Mouse (Mus musculus) embryonic facial prominence, embryonic 13.5 days (tissue): ENCODE results near the gene Pml. TPM values are rescaled to one million over a fixed set of nuclear protein-coding genes. Genes with fewer than 3 reads are reported as not detected.

Source experiments
- ATAC-seq: fragments of 200-750 bp; cut with Nextera tagmentation; 2 replicates; pipeline ENCODE4 v1.8.0; 2017; ENCODE audit warnings: low read depth; ENCODE audit not compliant: insufficient number of reproducible peaks, insufficient read depth, low FRiP score, low TSS enrichment
- H3K27ac ChIP-seq: fragments of 300-500 bp; sonication (generic); 2 replicates; pipeline ENCODE4 v1.5.1; 2015; ENCODE audit warnings: moderate library complexity, mild to moderate bottlenecking, inconsistent platforms
- H3K27me3 ChIP-seq: fragments of 300-500 bp; sonication (generic); 2 replicates; pipeline ENCODE4 v1.6.1; 2015; ENCODE audit warnings: mild to moderate bottlenecking, inconsistent platforms
- H3K36me3 ChIP-seq: fragments of 300-500 bp; sonication (generic); 2 replicates; pipeline ENCODE4 v1.6.1; 2015; ENCODE audit warnings: mild to moderate bottlenecking, inconsistent platforms
- H3K4me1 ChIP-seq: fragments of 300-500 bp; sonication (generic); 2 replicates; pipeline ENCODE4 v1.6.1; 2015; ENCODE audit warnings: inconsistent platforms
- H3K4me2 ChIP-seq: fragments of 300-500 bp; sonication (generic); 2 replicates; pipeline ENCODE4 v1.6.1; 2015; ENCODE audit warnings: moderate library complexity, mild to moderate bottlenecking, inconsistent platforms
- H3K4me3 ChIP-seq: fragments of 300-500 bp; sonication (generic); 2 replicates; pipeline ENCODE4 v1.5.1; 2015; ENCODE audit warnings: mild to moderate bottlenecking, inconsistent platforms
- H3K9ac ChIP-seq: fragments of 300-500 bp; sonication (generic); 2 replicates; pipeline ENCODE4 v1.6.1; 2015; ENCODE audit warnings: mild to moderate bottlenecking, inconsistent platforms
- H3K9me3 ChIP-seq: fragments of 300-500 bp; sonication (generic); 2 replicates; pipeline ENCODE4 v1.6.1; 2016; ENCODE audit warnings: inconsistent platforms
- WGBS: fragments of 180-500 bp; shearing (Covaris S2); methylation state at CpG from one replicate; pipeline ENCODE4 v1.1.7; 2015; ENCODE audit warnings: mixed read lengths; 5-methylcytosine and 5-hydroxymethylcytosine counted together
- polyA plus RNA-seq: library from polyadenylated mRNA; unstranded; fragments of >200 nt; fragmentation: Nextera tagmentation; extraction: Ambion mirVana; gene quantifications from 2 replicates; pipeline ENCODE4 v1.2.1, GENCODE M21; 2015

Pml gene
- polyA plus RNA-seq, 1 experiment from 2014 or later, result 15.2 TPM

DNA sequence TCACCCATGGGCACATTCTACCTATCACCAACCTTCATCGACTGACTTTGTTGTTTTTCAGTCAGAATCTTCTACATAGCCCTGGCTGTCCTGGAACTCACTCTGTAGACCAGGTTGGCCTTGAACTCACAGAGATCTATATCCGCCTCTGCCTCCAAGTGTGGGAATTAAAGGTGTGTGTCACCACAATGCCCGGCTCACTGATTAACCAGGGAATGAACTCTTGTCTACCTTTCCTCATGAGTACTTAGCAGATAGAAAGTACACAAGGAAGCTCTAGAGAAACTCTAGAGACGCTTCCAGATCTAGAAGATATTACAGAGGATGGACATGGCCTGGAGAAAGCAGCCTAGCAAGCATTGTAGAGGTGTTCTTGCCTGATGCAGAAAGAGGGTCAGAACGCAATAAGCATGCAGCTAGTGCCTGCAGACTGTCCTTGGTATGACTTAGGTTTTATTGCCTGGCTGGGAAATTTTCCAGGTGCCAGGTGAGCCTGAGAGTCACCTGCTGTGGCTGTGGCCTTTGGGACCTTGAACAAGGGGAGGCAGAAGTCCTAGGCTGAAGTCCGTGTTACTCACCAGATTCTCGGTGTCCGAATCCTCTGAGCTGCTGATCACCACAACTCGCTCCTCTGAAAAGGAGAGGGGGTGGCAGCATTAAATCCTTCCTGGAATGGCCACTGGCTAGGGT, 20.7 kb downstream of the Pml start:
- Histone ChIP-seq H3K27ac (no peak overlapping the region), H3K36me3 (peaks cover 67% of the 10 kb centered on the region), H3K4me1 (peaks cover 9% of the 10 kb centered on the region), H3K9me3 (no peaks in the 10 kb centered on the region), H3K4me3 (no peak overlapping the region), H3K4me2 (no peak overlapping the region), H3K27me3 (no peaks in the 10 kb centered on the region), H3K9ac (no peak overlapping the region)
- no peak for ATAC-seq
- 94% methylated on average over 9 of the region's 9 CpGs for WGBS

DNA sequence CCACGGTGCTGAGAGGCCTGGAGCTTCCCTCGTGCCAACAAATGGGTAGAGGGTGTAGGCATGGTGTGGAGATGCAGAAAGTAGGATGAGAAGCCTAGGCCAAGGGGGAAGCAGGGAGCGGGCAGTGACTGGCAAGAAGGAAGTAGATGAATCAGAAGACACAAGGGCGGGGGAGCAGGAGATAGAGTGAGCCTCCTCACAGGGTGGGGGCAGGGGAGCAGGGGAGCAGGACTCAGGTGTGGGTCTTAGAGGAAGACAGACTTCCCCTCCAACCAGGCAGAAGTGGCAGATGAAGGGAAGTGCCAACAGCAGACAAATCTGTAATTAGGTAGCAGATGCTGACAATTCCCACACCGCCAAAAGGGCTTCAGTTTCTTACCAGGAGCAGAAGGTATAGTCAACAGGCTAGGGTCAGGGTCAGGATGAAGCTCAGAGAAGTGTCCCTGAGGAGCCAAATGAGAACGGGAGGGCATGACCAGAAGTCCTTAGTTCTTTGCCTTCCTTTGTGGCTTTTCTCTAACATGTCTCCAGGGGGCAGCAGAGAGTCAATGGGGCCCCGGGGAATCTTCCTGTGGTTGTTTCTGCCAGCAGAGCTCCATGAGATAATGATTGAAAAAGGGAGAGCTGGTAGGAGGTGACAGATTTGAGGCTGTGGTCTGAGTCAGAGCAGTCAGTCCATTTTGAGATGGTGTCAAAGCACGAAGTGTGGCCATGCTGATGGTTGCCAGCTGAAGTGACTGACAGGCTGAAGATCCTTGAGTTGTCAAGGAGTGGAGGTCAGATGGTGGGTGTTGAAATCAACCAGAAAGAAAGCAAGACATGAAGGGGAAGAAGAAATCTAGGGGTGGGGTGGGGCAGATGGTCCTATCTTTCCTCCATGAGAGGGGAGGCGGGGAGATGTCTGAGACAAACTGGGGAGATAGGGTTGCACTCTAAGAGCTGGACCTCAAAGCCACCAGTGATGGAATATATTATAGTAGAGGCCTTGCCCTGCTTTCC, 23.4 kb downstream of the Pml start:
- no peak overlapping the region for H3K27ac ChIP-seq
- 66% methylated on average over 9 of the region's 9 CpGs for WGBS
- no peak for ATAC-seq
- no peaks in the 10 kb centered on the region for H3K9me3 ChIP-seq
- no peaks in the 10 kb centered on the region for H3K4me1 ChIP-seq
- no peak overlapping the region for H3K9ac ChIP-seq
- H3K4me3 ChIP-seq, result no peak overlapping the region
- no peak overlapping the region for H3K4me2 ChIP-seq
- H3K27me3 ChIP-seq, result no peaks in the 10 kb centered on the region
- peaks cover 69% of the 10 kb centered on the region for H3K36me3 ChIP-seq

DNA sequence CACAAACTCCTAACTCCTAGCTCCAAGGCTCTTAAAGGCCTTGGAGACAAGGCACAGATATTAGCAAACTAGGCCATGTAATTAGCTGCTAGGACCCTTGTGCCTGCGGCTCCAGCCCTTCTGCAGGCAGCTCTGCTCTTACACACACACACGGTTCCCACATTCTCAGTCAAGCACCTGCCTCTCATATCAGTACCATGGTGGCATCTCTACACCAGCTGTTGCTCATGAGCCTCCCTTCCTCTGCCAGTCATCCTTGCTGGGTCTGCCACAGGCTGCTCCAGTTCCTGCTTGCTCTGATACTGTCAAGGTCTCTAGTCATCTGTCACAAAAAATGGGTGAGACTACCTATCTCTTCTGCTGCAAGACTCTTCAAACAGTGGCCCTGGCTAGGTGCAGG, 25.2 kb downstream of the Pml start:
- H3K4me2 ChIP-seq, result no peak overlapping the region
- H3K27me3 ChIP-seq, result no peaks in the 10 kb centered on the region
- WGBS, result 90% methylated on average over 2 of the region's 2 CpGs
- no peak for ATAC-seq
- no peaks in the 10 kb centered on the region for H3K4me1 ChIP-seq
- H3K9me3 ChIP-seq, result no peaks in the 10 kb centered on the region
- no peak overlapping the region for H3K27ac ChIP-seq
- H3K9ac ChIP-seq, result no peak overlapping the region
- peaks cover 64% of the 10 kb centered on the region for H3K36me3 ChIP-seq
- H3K4me3 ChIP-seq, result no peak overlapping the region

GRCm38 (mm10) chr9:58220218-58220903, 29.2 kb downstream of the Pml start:
- H3K27me3 ChIP-seq, result no peaks in the 10 kb centered on the region

DNA sequence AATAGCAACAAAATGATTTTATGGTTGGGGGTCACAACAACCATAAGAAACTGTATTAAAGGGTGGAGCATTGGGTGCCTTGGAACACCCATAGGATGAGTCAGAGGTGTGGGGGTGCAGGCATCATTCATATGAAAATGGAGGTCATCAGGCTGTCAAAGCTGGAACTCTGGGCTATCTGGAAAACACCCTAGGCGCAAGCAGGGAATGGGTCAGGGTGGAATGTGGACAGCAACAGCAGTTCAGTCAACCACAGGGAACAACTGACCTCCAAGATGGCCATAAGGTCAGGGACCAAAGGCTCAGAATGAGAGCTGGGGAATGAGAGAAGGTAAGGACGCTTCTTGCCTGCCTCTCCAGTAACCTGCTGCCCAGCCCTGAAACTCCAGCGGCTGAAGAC, 31.0 kb downstream of the Pml start:
- H3K27me3 ChIP-seq, result no peaks in the 10 kb centered on the region
- whole genome bisulfite sequencing, result 94% methylated on average over 3 of the region's 3 CpGs
- peaks cover 33% of the 10 kb centered on the region for H3K36me3 ChIP-seq
- H3K4me3 ChIP-seq, result no peak overlapping the region
- H3K27ac ChIP-seq, result no peak overlapping the region
- H3K4me1 ChIP-seq, result peaks cover 22% of the 10 kb centered on the region
- H3K9ac ChIP-seq, result no peak overlapping the region
- H3K9me3 ChIP-seq, result no peaks in the 10 kb centered on the region
- H3K4me2 ChIP-seq, result no peak overlapping the region
- ATAC-seq, result no peak

More at GRCm38 (mm10) chr9:58220218-58220903, 29.2 kb downstream of the Pml start:
- 66% methylated on average over 24 of the region's 24 CpGs for WGBS
- no peak overlapping the region for H3K4me3 ChIP-seq
- H3K9me3 ChIP-seq, result no peaks in the 10 kb centered on the region
- 0 out of 2 replicates have a peak overlapping the region, but pooled peaks have one; percentile 11 for H3K27ac ChIP-seq
- peaks cover 6% of the 10 kb centered on the region for H3K4me1 ChIP-seq
- H3K4me2 ChIP-seq, result no peak overlapping the region
- no peak overlapping the region for H3K9ac ChIP-seq
- H3K36me3 ChIP-seq, result peaks cover 34% of the 10 kb centered on the region
- no peak for ATAC-seq

GRCm38 (mm10) chr9:58216402-58216801, 33.2 kb downstream of the Pml start:
- H3K9ac ChIP-seq, result no peak overlapping the region
- no peak for ATAC-seq
- H3K27me3 ChIP-seq, result no peaks in the 10 kb centered on the region
- 43% methylated on average over 6 of the region's 6 CpGs for WGBS
- no peak overlapping the region for H3K27ac ChIP-seq
- no peak overlapping the region for H3K4me3 ChIP-seq
- H3K36me3 ChIP-seq, result peaks cover 16% of the 10 kb centered on the region
- H3K9me3 ChIP-seq, result no peaks in the 10 kb centered on the region
- H3K4me1 ChIP-seq, result peaks cover 26% of the 10 kb centered on the region
- no peak overlapping the region for H3K4me2 ChIP-seq

DNA sequence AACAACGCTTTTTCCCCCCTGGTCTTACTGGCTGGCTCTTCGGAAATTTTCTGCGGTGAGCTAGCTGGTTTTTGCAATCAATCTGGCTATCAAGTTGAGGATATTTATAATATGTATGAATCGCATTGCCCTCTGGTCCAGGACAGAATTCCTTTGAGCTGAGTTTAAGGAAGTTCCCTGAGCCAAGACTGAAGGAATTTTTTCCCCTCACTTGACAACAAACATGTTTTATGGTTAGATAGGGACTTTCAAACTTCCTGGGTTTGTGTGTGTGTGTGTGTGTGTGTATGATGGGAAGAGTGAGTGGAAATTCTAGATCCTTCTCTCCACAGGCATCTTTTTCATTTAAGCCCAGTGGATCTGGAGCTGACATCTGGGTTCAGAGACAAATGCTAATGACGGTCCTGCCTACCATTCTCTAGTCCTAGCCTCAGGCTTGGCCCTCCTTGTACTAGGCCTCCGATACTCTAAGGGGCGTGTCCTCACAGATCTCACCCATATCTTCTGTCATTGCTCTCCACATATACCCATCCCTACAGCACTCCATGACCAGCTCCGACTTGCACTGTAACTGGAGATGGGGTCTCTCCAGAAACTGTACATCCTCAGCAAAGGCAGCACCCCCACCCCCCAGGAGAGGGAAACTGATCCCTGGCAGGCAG, 34.9 kb downstream of the Pml start:
- 38% methylated on average over 8 of the region's 8 CpGs for WGBS
- no peak for ATAC-seq
- no peak overlapping the region for H3K9ac ChIP-seq

GRCm38 (mm10) chr9:58213865-58214264, 35.7 kb downstream of the Pml start:
- Histone ChIP-seq H3K27ac (no peak overlapping the region), H3K4me3 (no peak overlapping the region), H3K36me3 (no peaks in the 10 kb centered on the region), H3K9me3 (no peaks in the 10 kb centered on the region), H3K27me3 (no peaks in the 10 kb centered on the region), H3K4me2 (no peak overlapping the region), H3K9ac (no peak overlapping the region), H3K4me1 (peaks cover 26% of the 10 kb centered on the region)
- no peak for ATAC-seq
- WGBS, result 29% methylated on average over 5 of the region's 5 CpGs

More for the DNA sequence above, 34.9 kb downstream of the Pml start:
- H3K4me1 ChIP-seq, result peaks cover 26% of the 10 kb centered on the region
- no peak overlapping the region for H3K27ac ChIP-seq
- no peak overlapping the region for H3K4me2 ChIP-seq
- H3K36me3 ChIP-seq, result peaks cover 4% of the 10 kb centered on the region; the same call in 1 of the 2 replicates
- no peak overlapping the region for H3K4me3 ChIP-seq
- no peaks in the 10 kb centered on the region for H3K9me3 ChIP-seq
- H3K27me3 ChIP-seq, result no peaks in the 10 kb centered on the region

- H3K4me2 ChIP-seq, result no peak overlapping the region
- no peaks in the 10 kb centered on the region for H3K36me3 ChIP-seq
- no peak overlapping the region for H3K9ac ChIP-seq
- H3K27ac ChIP-seq, result no peak overlapping the region
- ATAC-seq, result no peak
- 66% methylated on average over 5 of the region's 5 CpGs for WGBS
- H3K4me1 ChIP-seq, result peaks cover 26% of the 10 kb centered on the region
- no peaks in the 10 kb centered on the region for H3K9me3 ChIP-seq
- H3K4me3 ChIP-seq, result no peak overlapping the region
- H3K27me3 ChIP-seq, result no peaks in the 10 kb centered on the region
These were observed 36.2 kb downstream of the Pml start for GRCm38 (mm10) chr9:58213377-58213776.

GRCm38 (mm10) chr9:58210304-58210627, 39.3 kb downstream of the Pml start:
- no peak for ATAC-seq
- 75% methylated on average over 2 of the region's 2 CpGs for WGBS
- H3K27ac ChIP-seq, result no peak overlapping the region
- H3K36me3 ChIP-seq, result no peaks in the 10 kb centered on the region
- H3K4me3 ChIP-seq, result no peak overlapping the region
- peaks cover 19% of the 10 kb centered on the region for H3K4me1 ChIP-seq
- no peak overlapping the region for H3K4me2 ChIP-seq
- no peak overlapping the region for H3K9ac ChIP-seq
- no peaks in the 10 kb centered on the region for H3K9me3 ChIP-seq
- peaks cover 10% of the 10 kb centered on the region for H3K27me3 ChIP-seq
